Mouse (Mus musculus) cerebellum, adult 9-10 months (tissue): Measurements from ENCODE around the gene Kdm4b.

ENCODE experiments used
- DNase-seq: peaks from one replicate; pipeline ENCODE4 v3.0.0; 2022

The Kdm4b gene

DNA sequence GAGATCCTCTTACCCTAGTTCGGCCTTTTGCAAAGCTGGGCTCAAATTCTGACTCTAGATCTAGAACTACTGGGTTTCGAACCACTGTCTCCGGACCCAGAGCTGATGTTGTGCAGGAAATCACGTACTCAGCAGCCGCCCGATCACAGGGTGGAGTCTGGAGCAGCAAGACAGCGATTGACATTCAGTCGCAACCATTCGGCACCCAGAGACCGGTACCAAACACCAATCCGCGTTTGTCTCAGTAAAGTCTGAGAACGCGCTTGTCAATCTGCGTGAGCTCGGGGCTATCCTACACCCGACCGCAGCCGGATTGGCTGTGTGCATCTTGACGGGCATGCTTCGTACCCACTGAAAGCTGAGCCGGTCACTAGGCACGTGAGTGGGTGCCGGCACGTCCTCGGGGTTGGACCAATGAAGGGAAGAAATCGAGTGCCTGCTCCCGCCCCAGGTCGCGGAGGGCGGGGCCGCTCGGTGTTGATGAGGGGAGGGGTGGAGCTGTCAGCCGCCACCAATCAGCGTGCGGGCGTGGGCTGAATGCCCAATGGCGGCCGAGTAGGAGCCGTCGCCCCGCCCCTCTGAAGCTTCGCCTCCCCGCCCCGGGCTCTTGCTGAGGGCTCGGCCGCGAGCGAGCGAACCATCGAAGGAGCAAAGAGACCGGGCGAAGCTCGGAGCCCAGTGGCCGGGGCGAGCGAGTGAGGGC is at the start of gene Kdm4b:
Gene Kdm4b (plus strand): TSS at position 613 of the 703 bp plus-strand sequence.
- peak; percentile 100 for DNase-seq

- peak; percentile 77 for DNase-seq
Measured at GRCm38 (mm10) chr17:56276643-56277566, 49.0 kb upstream of the Kdm4b start, which contains the start of gene Ticam1. Ticam1 (minus strand) TSS chr17:56276786.

GRCm38 (mm10) chr17:56277567-56277893 is 48.3 kb upstream of the Kdm4b start:
- DNase-seq = no peak

DNA sequence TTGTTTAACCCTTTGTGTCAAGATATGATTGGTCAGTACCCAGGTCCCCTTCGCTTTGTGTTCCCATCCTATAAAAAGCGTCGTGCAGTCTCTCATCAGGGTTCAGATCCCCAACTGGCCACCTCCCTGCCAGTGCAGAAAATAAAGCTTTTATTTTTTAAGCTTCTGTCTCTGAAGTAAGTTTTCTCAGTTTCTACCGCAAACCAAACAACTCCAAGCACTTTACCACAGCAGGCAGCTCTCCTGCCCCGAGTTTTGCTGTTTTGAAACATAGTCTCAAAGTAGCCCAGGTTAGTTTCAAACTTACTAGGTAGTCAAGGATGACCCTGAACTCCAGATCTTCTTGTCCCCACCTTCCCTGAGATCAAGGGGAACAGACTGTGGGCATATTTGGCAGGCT is 47.5 kb upstream of the Kdm4b start:
- no peak for DNase-seq

DNA sequence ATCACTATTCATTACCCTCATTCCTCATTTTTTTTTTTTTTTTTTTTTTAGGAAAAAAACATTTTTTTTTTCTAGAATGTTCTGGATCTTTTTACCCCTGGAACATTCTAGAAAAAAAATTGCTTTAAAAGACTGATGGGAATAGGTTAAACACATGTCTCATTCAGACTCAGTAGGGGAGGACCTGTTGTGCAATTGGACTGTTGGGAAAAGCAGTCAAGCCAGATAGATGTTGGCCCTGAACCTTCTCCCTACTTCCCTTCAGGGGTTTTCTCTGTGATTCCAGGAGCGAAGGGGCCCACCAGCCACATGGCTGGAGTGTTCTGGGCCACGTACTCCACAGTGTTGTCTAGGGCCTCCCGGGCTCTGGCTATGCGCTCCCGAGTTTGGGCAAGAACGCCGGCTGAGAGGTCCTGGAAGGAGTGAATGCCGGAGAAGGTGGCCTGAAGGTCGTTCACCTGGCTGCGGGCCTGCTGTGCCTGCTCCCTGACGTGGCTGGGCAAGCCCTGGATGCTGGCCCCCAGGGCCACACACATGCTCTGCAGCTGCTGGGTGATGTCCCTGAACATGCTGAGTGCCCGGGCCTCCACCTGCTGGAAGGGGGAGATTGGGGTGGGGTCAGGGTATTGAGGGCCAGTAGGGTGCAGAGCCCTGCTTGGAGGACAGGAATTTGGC is 46.2 kb upstream of the Kdm4b start:
- DNase-seq = no peak

DNA sequence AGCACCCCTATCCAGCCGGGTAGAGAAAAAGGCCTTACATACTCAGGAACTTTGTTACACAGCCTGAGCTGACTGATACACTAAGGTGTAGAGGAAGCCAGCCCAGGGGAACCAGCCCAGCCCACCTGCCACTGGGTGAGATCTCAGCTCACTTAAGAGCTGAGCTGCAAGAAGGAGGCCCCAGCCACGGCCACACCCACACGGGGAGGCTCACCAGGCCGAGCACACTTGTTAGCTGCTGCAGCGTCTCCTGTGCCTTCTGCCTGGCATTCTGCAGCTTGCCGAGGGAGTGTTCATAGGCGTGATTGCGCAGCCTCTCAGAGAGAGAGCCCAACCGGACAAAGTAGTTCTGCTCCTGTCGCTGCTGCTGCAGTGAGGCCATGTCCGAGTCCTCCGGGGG is 44.7 kb upstream of the Kdm4b start:
- DNase-seq = no peak

DNA sequence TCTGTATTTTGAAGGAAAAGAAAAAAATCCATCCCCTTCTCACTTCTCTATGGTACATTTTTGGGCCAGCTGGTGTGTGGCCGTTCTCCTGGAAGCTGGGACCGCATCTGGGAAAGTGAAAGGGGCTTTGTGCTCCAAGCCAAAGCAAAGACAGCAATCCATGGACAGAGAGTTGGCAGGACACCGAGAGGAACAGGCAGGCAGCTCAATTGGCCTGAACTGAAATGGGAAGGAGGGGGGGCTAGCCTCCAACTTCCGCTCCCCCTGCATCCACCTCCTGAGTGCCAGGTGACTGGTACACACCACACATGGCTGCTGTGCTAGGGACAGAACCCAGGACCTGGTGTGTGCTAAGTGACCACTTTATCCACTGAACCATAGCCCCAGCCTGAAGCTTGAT is 43.1 kb upstream of the Kdm4b start:
- no peak for DNase-seq

GRCm38 (mm10) chr17:56283316-56283715 is 42.5 kb upstream of the Kdm4b start:
- no peak for DNase-seq

DNA sequence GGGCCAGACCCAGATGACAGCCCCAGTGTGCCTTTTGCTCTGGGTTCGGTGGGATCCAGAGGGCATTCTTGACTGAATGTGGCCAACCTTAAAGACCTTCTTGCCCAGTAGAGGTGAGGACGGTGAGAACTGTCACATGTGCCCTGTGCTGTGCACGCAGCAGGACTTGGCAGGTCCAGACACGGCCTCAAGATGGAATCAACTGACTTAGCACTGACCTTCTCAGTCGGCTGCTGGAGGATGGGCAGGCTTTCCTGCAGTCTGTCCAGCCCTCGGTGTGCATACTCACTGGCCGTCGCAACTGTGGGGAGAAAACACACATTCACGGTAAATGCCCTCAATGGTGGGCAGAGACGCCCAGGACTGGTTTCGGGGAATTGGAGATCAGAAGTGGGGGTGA is 39.9 kb upstream of the Kdm4b start:
- no peak for DNase-seq

DNA sequence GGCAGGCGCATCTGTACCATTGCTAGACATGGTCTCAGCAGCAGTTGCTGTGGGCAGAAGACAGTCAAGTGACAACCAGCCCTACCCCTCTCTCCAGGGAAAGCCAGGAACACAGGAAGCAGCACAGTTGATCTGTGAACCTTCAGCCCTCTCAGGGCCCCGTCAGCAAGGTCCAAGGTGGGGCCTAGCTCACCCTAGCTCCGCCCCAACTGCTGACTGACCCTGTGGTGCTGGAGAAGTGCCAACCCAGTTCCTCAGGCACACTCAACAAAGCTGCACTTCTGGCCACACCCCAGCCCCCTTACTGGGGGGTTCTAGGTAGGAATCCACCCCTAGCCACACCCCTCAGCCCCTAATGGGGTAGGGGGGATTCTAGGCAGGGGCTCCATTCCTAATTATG is 38.0 kb upstream of the Kdm4b start:
- no peak for DNase-seq

GRCm38 (mm10) chr17:56288866-56289265 is 37.0 kb upstream of the Kdm4b start:
- no peak for DNase-seq

DNA sequence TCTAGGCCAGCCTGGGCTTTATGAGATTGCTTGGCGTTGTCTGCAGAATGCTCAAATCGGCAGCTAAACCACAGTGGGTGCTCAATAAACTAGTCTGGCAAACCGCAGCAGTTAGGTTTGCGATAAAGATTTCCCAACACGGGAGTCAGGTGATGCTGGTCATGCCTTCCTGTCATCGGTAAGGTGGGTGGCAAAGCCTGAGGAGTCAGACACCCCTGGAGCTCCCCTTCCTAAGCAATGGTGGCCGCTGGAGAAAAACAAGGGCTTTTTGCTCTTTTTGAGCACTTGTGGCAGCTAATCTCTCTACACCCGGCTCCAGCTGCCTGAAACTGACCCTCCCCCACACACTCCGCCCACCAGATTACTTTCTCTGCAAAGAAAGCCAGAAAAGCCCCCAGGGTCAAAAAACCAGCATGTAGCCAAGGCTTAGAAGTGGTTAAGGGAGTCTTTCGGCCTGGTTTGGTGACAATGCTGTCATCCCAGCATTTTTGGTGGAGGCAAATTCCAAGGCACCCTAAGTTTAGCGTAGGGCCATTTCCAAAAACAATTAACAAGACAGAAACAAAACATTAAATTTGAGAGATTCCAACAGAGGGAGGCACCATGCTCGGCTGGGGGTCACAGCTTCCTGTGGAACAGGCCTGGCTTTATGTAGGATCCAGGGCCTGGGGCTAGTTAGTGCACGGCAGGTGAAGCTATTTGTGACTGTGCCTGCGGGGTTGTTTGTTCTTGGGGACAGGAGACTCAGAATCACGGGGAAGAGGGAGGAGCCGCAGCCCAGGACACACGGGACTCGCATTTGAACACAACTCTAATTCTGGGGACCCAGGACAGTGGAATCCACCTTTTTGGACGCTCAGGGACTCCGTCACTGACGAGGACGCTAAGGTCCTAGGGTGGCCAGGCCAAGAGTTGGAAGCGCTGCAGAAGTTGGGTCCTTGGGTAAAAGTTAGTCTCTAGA is 36.2 kb upstream of the Kdm4b start:
- no peak for DNase-seq

DNA sequence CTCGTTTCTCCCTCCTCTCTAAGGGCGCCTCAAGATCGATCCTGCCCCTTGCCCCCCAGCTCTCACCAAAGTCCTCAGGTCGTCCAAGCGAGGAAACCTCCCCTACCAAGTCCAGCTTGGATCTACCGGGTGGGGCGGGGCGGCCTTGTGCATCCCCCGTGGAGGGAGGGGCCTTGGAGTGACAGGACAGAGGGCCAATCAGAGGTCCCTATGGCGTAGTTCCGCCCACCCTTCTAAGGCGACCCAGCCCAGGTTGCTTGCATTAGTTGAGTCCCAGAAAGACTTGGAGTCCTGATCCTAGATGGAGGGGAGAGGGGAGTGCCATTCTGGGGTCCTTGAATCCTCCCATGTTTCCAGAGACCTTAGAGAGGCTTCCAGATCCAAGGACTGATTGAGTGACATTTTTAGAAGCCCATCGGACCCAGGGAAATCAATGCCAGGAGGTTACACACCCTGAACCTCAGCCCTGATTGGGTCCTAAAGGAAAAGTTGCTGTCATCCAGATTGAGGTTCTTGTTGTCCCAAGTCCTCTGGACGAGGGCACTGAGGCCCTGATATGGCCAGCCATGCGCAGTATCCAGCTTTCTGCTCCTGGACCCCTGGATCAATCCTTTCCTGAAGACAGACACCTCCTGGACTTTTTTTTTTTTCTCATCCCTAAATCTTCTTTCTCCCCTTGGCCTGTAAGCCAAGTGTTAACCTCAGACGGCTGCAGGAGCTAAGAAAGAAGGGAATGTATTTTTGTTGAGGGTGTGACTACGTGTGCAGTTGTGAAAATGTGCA is 35.3 kb upstream of the Kdm4b start:
- no peak for DNase-seq

GRCm38 (mm10) chr17:56291171-56291511 is 34.7 kb upstream of the Kdm4b start:
- peak; percentile 70 for DNase-seq

DNA sequence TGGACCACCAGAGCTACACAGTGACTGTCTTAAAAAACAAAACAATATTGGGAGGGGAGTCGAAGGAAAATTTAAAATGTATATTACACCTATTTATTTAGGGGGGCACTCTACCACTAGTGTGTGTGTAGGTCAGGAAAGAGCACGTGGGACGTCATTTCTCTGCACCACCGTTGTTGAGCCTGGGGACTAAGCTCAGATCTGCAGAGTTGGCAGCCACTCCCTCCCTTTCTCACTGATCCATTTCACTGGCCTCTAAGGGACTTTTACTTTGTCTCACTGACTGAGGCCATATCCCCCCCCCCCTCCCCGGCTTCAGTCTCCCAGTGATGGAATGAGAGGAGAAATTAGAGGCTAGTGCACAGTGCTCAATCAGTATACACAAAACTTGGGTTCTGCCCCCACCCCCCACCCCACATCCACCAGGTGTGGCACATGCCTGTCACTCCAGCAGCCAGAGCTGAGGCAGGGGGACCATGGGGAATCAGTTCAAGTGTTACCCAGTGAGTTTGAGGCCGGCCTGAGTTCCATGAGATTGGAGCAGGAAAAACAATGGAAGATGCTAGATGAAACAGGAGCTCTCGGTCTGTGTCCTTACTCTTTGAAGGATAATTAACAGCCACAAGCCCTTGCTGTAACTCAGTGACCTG is 33.9 kb upstream of the Kdm4b start:
- DNase-seq = no peak

DNA sequence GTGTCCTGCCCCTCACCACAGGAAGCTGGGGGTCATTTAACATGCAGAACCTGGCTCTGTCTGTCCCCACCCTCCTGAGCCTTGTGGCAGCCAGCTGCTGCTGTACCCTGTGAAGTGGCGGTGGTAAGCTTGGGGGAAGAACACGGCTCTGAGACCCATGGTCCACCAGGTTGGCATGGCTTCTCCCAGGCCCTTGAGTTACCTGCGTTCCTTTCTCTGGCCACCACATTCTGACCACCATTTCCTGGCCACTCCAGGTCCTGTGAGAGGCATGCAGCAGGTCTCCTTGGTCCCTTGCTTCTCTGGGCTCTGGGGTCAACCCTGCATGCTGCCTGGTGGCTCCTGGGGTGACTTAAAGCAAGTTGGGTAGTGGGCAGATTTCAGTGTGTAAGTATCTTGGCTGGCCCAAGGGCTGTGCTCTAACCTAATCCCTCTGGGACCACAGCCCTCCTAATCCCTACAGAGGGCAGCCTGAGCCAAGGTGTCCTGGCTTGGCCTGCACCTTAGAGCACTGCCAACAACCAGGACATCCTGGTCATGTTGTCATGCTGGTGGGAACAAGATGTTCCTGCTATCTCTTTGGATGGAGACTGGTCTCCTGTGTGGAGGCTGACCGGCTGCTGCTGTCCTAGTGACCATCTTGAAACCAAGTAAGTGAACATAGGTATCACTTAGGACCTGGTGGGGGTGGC is 33.2 kb upstream of the Kdm4b start, which contains the start of gene Plin3:
Gene Plin3 (minus strand): TSS at position 343 of the 692 bp plus-strand sequence.
- peak; percentile 44 for DNase-seq

DNA sequence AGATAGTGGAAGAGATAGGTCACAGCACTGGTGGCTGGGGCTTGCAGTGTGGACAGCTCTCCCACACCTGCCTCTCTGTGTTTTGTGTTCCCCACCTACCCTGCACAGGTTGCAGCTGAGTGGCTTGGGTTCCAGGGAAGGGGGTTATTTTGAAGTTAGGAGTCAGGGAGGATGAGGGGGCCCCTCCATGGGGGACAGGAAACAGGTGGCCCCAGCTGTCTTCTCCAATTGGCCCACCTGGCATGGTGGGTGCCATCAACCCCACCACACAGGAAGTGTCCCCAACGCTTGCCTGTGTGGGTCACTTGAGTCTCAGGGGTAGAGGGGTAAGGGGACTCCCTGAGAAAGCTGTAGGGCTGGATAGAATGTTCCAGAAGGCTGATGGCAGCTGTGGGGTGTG is 32.6 kb upstream of the Kdm4b start:
- DNase-seq = no peak

- DNase-seq = peak; percentile 78
Measured at GRCm38 (mm10) chr17:56294241-56294640, 31.6 kb upstream of the Kdm4b start.

- no peak for DNase-seq
Measured at GRCm38 (mm10) chr17:56296201-56296600, 29.7 kb upstream of the Kdm4b start.

DNA sequence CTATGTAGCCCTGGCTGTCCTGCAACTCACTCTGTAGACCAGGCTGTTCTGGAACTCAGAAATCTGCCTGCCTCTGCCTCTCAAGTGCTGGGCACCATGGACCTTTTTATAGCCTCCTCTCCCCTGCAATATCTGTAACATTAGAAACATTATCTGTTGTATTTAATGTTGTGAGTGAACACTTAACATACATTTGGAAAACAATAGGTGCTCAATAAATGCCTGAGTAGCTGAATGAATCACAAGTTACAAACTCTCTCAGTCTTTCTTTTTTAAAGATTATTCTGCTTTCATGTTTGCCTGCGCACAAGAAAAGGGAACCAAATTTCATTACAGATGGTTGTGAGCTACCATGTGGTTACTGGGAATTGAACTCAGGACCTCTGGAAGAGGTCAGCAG is 27.6 kb upstream of the Kdm4b start:
- no peak for DNase-seq
